Mouse (Mus musculus) A20 (cell line): ENCODE measurements around the gene Nle1.

ENCODE experiments used
- DNase-seq: peaks from one replicate; pipeline ENCODE4 v3.0.0-alpha.2; 2011; ENCODE audit warnings: low read depth, low spot score

Nle1 gene

GRCm38 (mm10) chr11:82869506-82870172 is 38.6 kb downstream of the Nle1 start:
- DNase-seq, result no peak

DNA sequence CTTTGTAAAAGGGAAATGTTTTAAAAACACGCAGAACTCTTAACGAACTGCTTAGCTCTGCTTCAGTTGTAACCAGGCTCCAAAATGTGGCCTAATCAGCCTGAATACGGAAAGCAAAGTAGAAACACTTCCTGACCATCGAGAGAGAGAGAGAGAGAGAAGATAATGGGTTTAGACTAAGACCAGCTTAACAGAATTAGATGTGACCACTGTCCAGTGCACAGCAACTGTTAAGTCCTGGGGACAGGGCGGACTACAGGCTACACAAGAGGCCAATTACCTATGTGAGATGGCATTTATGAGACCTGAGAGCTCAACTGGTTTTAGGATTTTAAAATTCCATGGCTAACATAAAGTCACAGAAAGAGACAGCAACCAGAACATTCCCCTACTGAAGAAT is 40.3 kb downstream of the Nle1 start:
- DNase-seq, result no peak

GRCm38 (mm10) chr11:82866850-82867564 is 41.2 kb downstream of the Nle1 start:
- no peak for DNase-seq

DNA sequence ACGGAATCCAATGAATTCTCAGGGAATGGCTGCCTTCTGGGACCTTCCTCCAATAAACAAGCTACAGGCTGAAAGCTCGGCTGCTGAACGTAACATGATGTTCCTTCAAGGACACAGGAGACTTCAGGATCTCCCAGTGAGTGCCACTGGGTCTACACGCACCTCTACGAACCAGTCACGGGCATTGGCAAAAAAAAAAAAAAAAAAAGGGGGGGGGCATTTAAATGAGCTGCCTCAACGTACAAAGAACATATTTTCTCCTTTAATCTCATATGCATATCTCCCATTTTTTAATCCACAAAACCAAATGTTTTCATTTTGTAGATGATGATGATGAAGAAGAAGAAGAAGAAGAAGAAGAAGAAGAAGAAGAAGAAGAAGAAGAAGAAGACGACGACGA is 42.3 kb downstream of the Nle1 start:
- DNase-seq, result no peak

- DNase-seq, result no peak
Measured at GRCm38 (mm10) chr11:82863488-82863931, 44.7 kb downstream of the Nle1 start.

DNA sequence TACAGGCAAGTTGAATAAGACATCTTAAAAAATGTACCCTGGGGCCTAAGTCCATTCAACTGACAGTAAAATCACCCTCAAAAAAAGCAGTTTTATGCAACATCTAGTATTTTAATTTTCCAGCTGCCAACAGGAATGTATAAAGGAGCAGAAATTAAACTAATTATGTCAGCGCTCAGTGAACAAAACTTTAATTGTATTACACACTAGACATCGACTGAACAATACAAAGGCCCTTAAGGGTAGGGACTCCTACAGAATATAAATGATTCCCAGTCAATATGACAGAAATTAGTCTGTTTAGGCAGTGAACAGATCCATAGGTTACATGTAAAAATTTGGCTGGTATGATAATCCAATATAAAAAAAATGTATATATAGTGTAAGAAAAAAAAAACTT is 45.2 kb downstream of the Nle1 start:
- no peak for DNase-seq

DNA sequence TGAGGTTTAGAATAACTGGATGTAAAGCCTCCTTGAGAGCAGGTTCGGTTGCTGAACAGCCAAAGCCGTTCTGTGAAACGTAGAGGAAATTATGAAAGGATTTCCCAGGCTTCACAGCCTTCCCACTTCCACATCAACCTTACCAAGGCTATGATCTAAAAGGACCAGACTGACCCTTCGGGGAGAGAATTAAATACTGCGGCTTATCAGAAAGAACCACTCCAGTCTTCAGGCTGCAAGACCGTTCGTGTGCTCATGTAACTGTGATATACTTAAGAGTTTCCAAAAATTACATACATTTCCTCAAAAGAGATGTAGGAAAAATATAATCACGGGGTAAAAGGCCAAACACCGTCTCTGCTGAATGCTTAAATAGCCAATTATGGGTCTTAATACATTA is 45.6 kb downstream of the Nle1 start:
- no peak for DNase-seq

DNA sequence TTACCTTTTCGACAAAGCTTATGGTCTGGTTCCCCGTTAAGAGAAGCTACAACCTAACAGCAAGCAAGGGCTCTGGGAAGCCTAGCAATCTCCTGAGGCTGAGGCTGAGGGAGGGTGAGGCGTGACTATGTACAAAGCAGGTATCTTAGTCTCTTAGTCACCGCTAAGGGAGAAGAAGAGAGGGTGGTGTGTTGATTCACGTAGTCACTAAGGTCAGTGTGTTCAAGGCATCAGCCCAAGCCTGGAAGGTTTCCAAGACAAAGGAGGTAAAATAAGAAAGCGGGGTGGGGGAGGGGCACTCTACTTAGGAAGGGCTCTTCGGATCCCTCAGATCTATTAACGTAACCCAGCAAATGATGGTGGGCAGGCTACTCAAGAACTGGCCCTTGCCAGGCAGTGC is 46.7 kb downstream of the Nle1 start:
- no peak for DNase-seq

DNA sequence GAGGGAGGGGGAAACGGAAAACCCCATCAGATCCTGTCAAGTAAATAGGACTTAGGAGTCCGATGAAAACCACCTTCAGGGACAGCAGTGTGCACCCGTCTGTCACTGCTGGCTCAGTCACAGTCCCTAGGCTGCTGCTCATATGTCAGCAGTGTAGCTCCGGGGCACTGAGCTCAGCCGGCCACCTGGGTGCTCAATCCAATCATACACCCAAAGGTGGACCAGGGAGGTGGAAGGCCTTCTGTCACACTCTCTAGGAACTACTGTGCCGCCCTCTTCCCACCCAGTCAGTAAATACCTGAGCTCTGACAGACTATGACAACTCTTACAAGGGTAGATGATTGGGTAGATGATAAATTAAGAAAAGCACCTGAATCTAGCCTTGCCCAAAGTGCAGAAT is 47.5 kb downstream of the Nle1 start:
- DNase-seq, result no peak

GRCm38 (mm10) chr11:82857307-82857848 is 50.8 kb downstream of the Nle1 start:
- no peak for DNase-seq

- no peak for DNase-seq
Measured at GRCm38 (mm10) chr11:82856032-82856431, 52.2 kb downstream of the Nle1 start.

GRCm38 (mm10) chr11:82855327-82855973 is 52.8 kb downstream of the Nle1 start:
- no peak for DNase-seq

- DNase-seq, result no peak
Measured at GRCm38 (mm10) chr11:82854111-82854510, 54.1 kb downstream of the Nle1 start.

- DNase-seq, result no peak
Measured at GRCm38 (mm10) chr11:82852958-82853357, 55.3 kb downstream of the Nle1 start.

DNA sequence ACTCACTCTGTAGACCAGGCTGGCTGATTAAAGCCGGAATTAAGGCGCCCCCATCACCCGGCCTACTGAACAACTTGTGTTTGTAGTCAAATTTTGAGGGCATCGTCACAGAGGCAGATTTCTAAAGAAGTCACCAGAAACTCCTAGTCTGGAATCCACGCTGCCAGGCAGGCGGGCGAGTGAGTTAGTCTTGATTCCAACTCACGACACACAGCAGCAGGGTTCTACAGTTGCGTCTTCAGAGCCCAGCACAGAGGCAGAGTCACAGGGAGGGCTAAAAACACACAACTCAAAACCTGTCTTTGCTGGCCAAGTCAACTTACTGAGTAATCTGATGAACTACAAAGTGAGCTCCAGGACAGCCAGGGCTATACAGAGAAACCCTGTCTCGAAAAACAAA is 55.7 kb downstream of the Nle1 start:
- no peak for DNase-seq

- no peak for DNase-seq
Measured at GRCm38 (mm10) chr11:82852115-82852514, 56.1 kb downstream of the Nle1 start.
